Mouse (Mus musculus) urinary bladder, postnatal 14 days (tissue): Measurements from ENCODE around the gene Tmem191c.
A peak's percentile ranks its signal among the peaks of the same experiment; 100 is the strongest.

Experiments used
- DNase-seq: peaks from one replicate; pipeline ENCODE4 v3.0.0; 2021; ENCODE audit warnings: low spot score

Tmem191c gene

GRCm38 (mm10) chr16:17266113-17266512 is 9.8 kb upstream of the Tmem191c start:
- DNase-seq = no peak

GRCm38 (mm10) chr16:17267937-17268336 is 7.9 kb upstream of the Tmem191c start:
- no peak for DNase-seq

- no peak for DNase-seq
Measured at GRCm38 (mm10) chr16:17269872-17270271, 6.0 kb upstream of the Tmem191c start.

- peak; percentile 56 for DNase-seq
Measured at GRCm38 (mm10) chr16:17271124-17271523, 4.8 kb upstream of the Tmem191c start.

- no peak for DNase-seq
Measured at GRCm38 (mm10) chr16:17271856-17272255, 4.0 kb upstream of the Tmem191c start.

GRCm38 (mm10) chr16:17276164-17277151 is 581 bp downstream of the Tmem191c start:
- DNase-seq = peak; percentile 95

- peak; percentile 22 for DNase-seq
Measured at GRCm38 (mm10) chr16:17277342-17278211, 1.7 kb downstream of the Tmem191c start.

GRCm38 (mm10) chr16:17280471-17280870 is 4.6 kb downstream of the Tmem191c start:
- DNase-seq = no peak

- no peak for DNase-seq
Measured at GRCm38 (mm10) chr16:17283151-17283550, 7.3 kb downstream of the Tmem191c start.

GRCm38 (mm10) chr16:17287103-17287502 is 11.2 kb downstream of the Tmem191c start:
- no peak for DNase-seq

- no peak for DNase-seq
Measured at GRCm38 (mm10) chr16:17291016-17291415, 15.1 kb downstream of the Tmem191c start.

- peak; percentile 78 for DNase-seq
Measured at GRCm38 (mm10) chr16:17292751-17293150, 16.9 kb downstream of the Tmem191c start.

- no peak for DNase-seq
Measured at GRCm38 (mm10) chr16:17300818-17301217, 24.9 kb downstream of the Tmem191c start.

- DNase-seq = no peak
Measured at GRCm38 (mm10) chr16:17303521-17304245, 27.8 kb downstream of the Tmem191c start.

- DNase-seq = no peak
Measured at GRCm38 (mm10) chr16:17307461-17307860, 31.6 kb downstream of the Tmem191c start.

GRCm38 (mm10) chr16:17309036-17309435 is 33.2 kb downstream of the Tmem191c start:
- DNase-seq = no peak

- no peak for DNase-seq
Measured at GRCm38 (mm10) chr16:17312531-17312930, 36.7 kb downstream of the Tmem191c start.

GRCm38 (mm10) chr16:17316554-17316953 is 40.7 kb downstream of the Tmem191c start:
- DNase-seq = no peak

- DNase-seq = peak; percentile 10
Measured at GRCm38 (mm10) chr16:17321481-17321880, 45.6 kb downstream of the Tmem191c start.

GRCm38 (mm10) chr16:17324745-17325144 is 48.9 kb downstream of the Tmem191c start:
- DNase-seq = no peak

- DNase-seq = no peak
Measured at GRCm38 (mm10) chr16:17326064-17326463, 50.2 kb downstream of the Tmem191c start.
